Comparison of ENCODE assay signal across 10 mouse cellular contexts in genomic region chr10:18999427-18999826, GRCm38 (mm10). TPM values are rescaled to one million over a fixed set of nuclear protein-coding genes. Genes with fewer than 3 reads are reported as not detected.
DNase-seq lines count a peak whose midpoint lies in the region; ATAC-seq and TF ChIP-seq lines count a peak whose summit lies in the region.
"Had no signal": no experiment of that assay in that cellular context is flagged by ENCODE, and none has a peak within 500 bp of the region (broad histone marks: within the 10 kb centered on the region; RNA-seq: fewer than 3 reads in every experiment).

No protein-coding gene starts in this region.

- ATAC-seq in heart, postnatal 0 days (ENCODE audit: insufficient read depth, low read depth), result no peak
- peak; percentile 77 for ATAC-seq in megakaryocyte progenitor cell, adult 5-6 weeks (replicated peaks; ENCODE audit: poor library complexity)

- peak; percentile 59 for TF ChIP-seq CTCF in heart, postnatal 0 days (IDR thresholded peaks at IDR 0.05; ENCODE audit: low read depth)
- TF ChIP-seq CTCF in cortical plate, adult 2 months (IDR thresholded peaks at IDR 0.05; ENCODE audit: extremely low read depth, insufficient read depth, low read length), result 0 out of 2 replicates have a peak, but pooled peaks have one; percentile 12

- no peak overlapping the region for H3K9ac ChIP-seq in heart, postnatal 0 days (replicated peaks; ENCODE audit: low read depth, low read length)
- H3K9ac ChIP-seq: heart, embryonic 13.5 days had no signal

- H3K27me3 ChIP-seq in heart, postnatal 0 days (ENCODE audit: control insufficient read depth, insufficient read depth, low read length), result no peaks in the 10 kb centered on the region
- H3K27me3 ChIP-seq: heart, embryonic 13.5 days had no signal

- WGBS in heart, postnatal 0 days, result 70% methylated on average over 2 of the region's 2 CpGs

- intact Hi-C loops in heart, postnatal 36 days (cut with DNase I), result no loop called here

- DNase-seq in heart, postnatal 0 days (ENCODE audit: low spot score), result no peak
- no peak for DNase-seq in heart, postnatal 36 days
- DNase-seq in CD4-positive helper T cell, adult 2 months (ENCODE audit: low read depth, low spot score), result peak; percentile 67
- no peak for DNase-seq in right cerebral cortex, postnatal 36 days (ENCODE audit: low spot score in 2 of 2)
- no peak for DNase-seq in layer of hippocampus, adult 9-10 months (ENCODE audit: low spot score)
- no peak for DNase-seq in cerebellum, adult 8-10 months
- DNase-seq: layer of hippocampus, postnatal 36 days had no signal

- TF ChIP-seq POLR2A in cortical plate, adult 2 months (IDR thresholded peaks at IDR 0.05; ENCODE audit: extremely low read depth, insufficient read depth, low read length), result no peak

- H3K4me1 ChIP-seq in heart, postnatal 0 days (ENCODE audit: control insufficient read depth, insufficient read depth), result no peaks in the 10 kb centered on the region
- H3K4me1 ChIP-seq in cortical plate, adult 2 months (ENCODE audit: control insufficient read depth, insufficient read depth, low read length), result peaks cover 3% of the 10 kb centered on the region
- H3K4me1 ChIP-seq: heart, embryonic 13.5 days had no signal

- no peak overlapping the region for H3K4me3 ChIP-seq in heart, postnatal 0 days (ENCODE audit: low read depth, low read length)
- H3K4me3 ChIP-seq in cortical plate, adult 2 months (ENCODE audit: insufficient read depth, low read length), result no peak overlapping the region
- H3K4me3 ChIP-seq: heart, embryonic 13.5 days had no signal

- H3K36me3 ChIP-seq in heart, postnatal 0 days (replicated peaks; ENCODE audit: control insufficient read depth, insufficient read depth, low read length), result peaks cover 35% of the 10 kb centered on the region

- H3K9me3 ChIP-seq in heart, postnatal 0 days (replicated peaks; ENCODE audit: control insufficient read depth, low read length), result no peaks in the 10 kb centered on the region

- TF ChIP-seq EP300 in heart, postnatal 0 days (IDR thresholded peaks at IDR 0.05; ENCODE audit: low read depth), result no peak

- no peak overlapping the region for H3K27ac ChIP-seq in heart, postnatal 0 days (ENCODE audit: low read depth)
- H3K27ac ChIP-seq in cortical plate, adult 2 months (ENCODE audit: insufficient read depth, low read length), result no peak overlapping the region
- H3K27ac ChIP-seq: heart, embryonic 13.5 days had no signal

- no peak overlapping the region for H3K4me2 ChIP-seq in heart, postnatal 0 days (ENCODE audit: low read depth, low read length)
- H3K4me2 ChIP-seq: heart, embryonic 13.5 days had no signal

RNA-seq across cellular contexts. Expression of gene Tnfaip3, which starts 16.0 kb away (rescaled TPM):
- 4.2 and 4.6 TPM in 2 replicates for total RNA-seq in heart, postnatal 0 days (2014; rRNA removed; ENCODE audit: low replicate concordance)
- 1.1 and 1.3 TPM in 2 replicates for polyA plus RNA-seq in heart, postnatal 0 days (2015; fragmentation: Nextera tagmentation; extraction: Ambion mirVana)
- 1 to 10 TPM; 2.1 to 2.7 TPM for total RNA-seq in heart, postnatal 36 days (2021)
- 2.0 and 2.3 TPM in 2 replicates for polyA plus RNA-seq in cortical plate, adult 2 months (2012; rRNA removed)
- 9.1 and 22.4 TPM in 2 replicates for total RNA-seq in megakaryocyte progenitor cell, adult 5-6 weeks (2015)
- 10.1 and 15.4 TPM in 2 replicates for total RNA-seq in megakaryocyte progenitor cell, adult 5-6 weeks (2017)
